Mouse (Mus musculus): Measurements from ENCODE around the gene Nfia.

Nfia gene

DNA sequence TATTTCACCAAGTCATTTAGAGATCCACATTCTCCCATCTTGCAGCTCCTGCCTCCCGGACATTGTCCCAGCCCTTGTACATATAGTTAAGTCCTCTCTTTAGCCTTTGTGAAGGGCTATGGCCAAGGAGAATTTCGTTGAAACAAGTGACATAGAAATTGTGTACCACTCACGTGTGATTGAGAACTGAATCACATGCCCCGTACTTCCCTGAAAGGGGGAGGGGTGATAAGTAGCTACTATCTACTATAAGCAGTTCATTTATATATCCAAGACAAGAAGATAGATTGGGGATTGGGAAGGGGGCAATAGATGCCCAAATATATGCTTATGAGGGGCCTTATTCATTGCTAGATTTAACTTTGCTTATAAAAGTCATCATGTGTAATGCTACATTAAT lies 5.5 kb upstream of the Nfia start:
- no peak for DNase-seq

DNA sequence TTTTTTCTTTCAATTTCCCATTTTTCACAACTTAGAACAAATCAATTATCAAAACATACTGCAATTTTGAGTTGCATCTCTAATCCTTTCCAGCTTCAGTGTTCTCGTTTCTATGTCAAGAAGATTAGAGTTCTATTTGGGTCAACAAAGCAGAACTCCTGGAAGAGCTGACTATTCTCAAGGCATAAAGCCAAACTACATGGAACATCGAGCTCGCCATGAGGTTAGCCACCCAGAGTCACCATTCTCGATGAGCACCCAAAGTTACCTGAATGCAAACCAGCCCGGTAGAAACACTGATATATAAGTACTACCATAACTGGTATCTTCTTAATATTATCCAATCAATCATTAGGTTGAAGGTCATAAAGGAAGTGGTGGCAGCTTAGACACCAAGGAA lies 5.0 kb upstream of the Nfia start:
- DNase-seq = no peak

DNA sequence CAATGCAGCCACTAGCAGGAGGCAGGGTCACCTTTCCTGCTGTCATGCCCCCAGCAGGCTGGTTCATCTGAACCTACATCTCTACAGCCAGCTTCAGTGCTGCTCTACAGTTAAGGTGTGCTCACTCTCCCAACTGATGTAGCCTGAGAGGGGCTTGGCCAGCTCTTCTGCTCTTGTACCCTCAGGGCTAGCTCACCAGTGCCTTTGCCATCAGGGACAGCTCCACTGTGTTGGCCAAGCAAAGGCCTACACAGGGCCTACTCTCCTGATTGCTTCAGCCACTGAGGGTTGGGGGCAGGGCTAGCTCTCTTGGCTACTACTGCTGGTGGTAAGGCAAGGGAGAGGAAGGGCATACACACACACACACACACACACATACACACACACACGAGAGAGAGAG lies 2.7 kb upstream of the Nfia start:
- no peak for DNase-seq

DNA sequence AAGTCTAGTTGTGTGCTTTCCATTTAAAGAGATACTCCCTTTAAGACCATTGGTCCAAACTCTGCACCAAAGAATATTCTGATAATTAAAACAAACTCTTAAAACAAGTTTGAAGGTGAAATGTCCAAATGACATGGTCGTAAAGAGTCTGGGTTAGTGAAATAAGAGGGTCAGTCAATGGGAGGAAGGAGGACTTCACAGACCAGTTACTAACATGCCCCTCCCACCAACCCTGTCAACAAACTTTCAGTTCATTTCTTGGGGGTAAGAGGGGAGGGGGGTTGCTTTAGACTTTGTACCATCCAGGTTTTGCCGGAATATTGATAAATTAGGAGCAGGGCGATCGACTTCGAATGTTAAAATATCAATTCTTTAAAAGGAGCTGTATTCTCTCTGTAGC lies 1.1 kb upstream of the Nfia start:
- DNase-seq = no peak

- DNase-seq = peak; percentile 93 to 96
Measured at GRCm38 (mm10) chr4:97772084-97772484, 450 bp upstream of the Nfia start.

DNA sequence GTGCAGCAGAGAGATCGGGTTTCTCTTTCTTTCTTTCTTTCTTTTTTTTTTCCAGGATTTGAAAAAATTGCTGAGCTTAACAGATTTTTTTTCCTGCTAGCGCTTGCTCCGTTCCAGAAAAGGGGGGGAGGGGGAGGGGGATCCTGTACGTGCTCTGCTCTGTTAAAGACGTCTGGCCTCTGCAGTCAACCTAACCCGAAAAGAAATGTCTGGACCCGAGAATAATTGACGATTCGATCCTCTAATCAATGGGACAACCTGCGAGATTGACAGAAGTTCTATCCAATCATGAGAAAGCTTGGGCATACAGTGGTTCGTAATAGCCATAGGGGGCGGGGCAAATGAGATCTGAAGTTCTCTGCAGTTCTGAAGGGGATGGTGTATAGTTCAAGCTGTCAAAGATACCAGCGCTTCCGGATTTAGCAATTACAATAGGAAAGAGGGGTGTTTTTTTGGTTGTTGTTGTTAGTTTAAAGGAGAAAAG lies 618 bp downstream of the Nfia start:
- peak; percentile 87 to 91 for DNase-seq

DNA sequence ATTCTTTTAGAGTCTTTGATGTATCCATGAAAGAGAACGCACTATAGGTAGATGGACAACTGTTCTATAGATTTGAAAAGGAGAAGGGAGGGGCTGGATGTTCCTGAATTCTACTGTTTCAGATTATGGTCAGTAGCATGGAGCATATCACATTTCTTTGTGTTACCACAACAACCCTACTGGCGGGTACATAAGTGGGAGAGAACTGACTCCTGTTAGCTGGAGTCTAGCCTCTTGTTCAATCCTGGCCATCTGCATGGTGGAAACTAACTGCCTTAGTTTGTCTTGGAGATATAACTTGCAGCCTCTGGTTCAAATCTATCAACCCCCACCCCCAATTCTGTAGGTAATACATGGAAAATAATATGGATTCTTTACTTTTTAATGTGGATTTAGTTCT lies 1.3 kb downstream of the Nfia start:
- DNase-seq = no peak

GRCm38 (mm10) chr4:97774446-97774950 lies 2.0 kb downstream of the Nfia start:
- no peak for DNase-seq

DNA sequence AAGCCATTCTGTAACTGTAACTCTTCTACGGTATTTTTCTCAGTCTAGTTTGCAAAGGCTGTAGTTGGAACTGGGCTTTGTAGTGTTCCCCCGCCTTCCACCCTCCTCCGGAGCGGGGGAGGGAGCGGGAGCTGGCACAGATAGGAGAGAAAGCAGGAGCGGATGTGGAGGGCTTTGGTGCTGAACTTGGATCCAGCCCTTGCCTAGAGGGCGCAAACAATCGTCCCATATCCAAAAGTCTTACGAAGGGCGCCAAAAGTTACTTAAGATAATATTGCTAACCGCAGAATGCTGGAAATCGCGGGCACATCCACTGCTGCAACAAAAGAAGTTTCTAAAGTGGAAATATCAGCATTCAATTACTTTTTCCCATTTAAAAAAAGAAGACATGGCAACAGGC lies 2.5 kb downstream of the Nfia start:
- DNase-seq = peak in 1 of 2 experiments; percentile 13

DNA sequence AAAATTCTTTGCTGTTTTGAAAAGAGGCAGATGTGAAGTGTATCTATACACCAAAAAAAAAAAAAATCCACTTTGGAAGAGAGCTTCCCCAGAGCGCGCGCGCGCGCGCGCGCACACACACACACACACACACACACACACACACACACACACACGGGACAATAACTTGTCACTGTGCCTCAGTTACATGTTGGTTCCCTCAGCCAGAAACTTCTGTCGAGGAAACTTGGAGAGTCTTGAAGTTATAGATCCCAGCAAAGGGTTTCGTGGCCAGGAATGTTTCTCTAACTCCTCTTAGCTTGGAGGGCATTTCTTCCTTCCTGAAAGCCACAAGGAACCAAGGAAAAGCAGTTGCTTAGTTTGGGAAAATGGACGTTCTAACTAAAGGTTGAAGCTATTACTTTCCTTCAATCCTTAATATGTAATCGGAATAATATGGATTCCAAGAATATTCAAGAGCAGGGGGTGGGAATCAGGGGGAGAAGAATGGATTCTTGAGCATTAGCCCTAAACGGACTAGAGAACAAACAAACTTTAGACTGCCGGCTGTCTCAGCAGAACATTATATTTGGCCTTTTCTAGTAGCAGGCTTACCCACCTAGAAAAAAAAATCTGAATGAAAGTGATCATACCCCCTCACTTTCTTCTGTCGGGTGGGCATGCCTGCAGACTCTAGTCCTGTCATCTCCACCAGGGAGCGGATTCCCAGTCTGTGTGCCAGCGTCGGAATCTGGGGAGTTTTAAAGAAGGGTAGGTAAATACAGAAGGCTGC lies 3.1 kb downstream of the Nfia start:
- no peak for DNase-seq

DNA sequence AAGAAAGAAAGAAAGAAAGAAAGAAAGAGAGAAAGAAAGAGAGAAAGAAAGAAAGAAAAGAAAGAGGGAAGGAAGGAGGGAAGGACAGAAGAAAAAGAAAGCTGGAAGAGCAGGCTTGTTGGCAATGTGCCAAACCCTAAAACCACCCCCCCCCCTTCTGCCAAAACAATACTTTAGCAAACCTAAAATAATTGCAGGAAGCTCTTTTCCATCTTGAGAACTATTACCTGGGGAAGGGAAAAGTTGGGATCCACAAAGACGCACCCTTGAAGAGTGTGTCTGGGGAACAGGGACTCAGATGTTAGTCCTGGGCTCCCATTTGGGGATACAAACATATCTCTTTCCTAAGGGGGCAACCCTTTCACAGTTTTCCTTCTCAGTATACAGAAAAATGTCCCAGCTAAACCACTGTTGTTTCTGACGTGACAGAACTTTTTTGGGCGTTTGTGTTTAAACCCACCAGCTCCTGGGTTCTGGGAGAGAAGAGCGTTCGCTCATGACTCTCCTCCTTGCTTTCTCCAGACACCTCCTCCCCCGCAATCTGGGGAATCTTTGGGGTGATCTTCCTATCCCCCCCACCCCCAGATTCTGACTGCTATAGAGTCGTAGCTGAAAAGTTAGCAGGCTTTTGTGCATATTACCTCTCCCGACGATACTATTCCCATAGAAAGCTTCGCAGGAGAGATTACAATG lies 4.0 kb downstream of the Nfia start:
- peak in 1 of 2 experiments; percentile 29 for DNase-seq

GRCm38 (mm10) chr4:97777081-97777705 lies 4.7 kb downstream of the Nfia start:
- peak; percentile 55 to 63 for DNase-seq

DNA sequence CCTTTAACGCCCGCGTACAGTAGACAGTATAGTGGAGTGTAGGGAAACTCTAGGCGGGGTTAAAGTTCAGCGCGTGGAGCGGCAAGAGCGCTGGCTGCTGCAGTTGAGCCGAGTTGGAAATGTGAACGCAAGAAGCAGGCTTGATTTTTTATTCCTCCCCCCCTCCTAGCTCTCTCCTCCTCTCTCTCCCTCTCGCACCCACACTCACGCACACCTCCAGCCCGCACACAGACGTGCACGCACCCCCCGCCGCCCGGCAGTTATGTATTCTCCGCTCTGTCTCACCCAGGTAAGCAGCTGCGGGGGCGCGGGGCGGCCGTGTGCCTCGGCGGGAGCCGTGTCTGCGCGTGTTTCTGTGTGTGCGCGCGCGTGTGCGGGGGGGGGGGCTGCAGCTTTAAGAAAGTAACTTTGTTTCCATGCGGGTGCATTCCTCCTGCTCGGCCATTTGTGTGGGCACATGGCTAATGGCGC lies 5.2 kb downstream of the Nfia start, which contains the start of gene E130114P18Rik:
Gene E130114P18Rik (minus strand): TSS at position 373 of the 471 bp plus-strand sequence.
- DNase-seq = peak; percentile 47

- peak; percentile 29 to 51 for DNase-seq
Measured at GRCm38 (mm10) chr4:97778211-97779002, 5.9 kb downstream of the Nfia start.

DNA sequence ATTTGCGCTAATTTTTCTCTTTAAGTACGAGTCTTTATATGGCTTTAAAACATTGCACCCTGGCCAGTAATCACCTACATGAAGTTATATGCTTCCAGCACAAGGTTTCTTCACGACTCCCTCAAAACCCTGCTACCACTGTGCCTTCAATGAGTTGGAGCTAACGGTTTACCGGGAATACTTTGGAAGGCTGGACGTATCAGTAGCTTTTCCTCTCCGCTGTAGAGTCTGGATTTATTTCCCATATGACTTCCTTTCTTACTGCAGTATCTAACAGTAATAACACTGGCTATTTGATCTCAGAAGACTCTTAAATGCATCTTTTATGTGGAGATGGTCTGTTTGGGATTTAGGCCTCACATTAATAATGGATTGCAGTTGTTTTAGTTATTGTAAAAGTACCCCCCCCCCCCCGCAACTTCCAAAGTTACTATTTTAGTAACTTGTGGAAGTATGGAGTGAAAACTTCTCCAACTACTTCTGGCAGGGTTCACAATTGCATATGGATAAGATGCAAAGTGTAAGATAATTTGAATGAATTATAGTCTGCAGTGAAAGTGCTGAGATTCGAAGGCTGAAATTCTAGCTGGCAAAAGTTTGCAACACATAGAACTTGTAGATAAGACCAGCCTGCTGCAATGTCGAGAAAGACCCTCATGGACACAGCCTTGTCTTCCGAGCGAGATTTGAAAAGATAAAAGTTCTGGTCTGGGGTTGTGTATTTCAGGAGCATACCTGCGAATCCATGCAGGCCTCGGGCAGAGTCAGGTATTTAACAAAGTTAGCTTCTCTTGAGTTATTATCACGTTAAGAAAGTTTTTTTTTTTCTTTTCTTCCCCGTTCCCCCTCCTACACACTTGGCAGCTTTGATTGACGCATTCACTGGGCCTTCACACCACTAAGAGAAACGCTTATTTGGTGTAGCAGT lies 6.7 kb downstream of the Nfia start:
- DNase-seq = no peak

DNA sequence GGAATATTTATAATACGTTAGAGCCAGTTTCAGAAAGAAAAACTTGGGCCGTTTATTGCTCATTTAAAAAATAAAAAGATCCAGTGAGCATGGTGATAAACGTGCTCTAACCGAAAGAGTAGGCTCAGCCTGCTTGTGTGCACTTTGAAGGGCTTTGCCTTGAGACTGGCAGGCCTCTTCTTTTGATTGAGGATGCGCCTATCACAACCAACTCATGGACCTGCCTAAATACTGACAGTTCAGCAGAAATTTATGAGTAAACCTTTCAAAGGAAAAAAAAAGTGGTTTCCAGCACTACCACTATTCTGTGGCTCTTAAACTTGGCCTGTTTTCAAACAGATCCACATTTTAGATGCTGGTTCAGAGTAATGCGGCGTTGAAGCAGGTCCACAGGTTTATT lies 7.5 kb downstream of the Nfia start:
- no peak for DNase-seq

- no peak for DNase-seq
Measured at GRCm38 (mm10) chr4:97780666-97781435, 8.3 kb downstream of the Nfia start.

DNA sequence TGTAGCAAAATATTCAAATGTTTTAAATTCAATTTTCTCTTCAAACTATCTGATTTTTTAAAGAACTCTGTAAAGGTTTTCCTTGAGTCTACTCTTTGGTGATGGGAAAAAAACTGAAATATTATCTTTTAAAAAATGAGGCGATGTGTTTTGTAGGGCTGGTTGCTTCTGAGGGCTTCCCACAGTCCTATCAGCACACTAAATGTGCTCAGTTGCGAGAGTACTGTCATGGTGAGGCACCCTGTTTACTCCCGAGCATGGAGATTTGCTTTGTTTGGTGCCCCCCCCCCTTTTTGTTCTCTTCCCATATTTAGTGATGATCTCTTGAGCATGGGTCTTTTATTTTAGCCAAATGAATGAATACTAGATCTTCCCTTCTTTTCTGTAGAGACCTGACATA lies 9.5 kb downstream of the Nfia start:
- no peak for DNase-seq

DNA sequence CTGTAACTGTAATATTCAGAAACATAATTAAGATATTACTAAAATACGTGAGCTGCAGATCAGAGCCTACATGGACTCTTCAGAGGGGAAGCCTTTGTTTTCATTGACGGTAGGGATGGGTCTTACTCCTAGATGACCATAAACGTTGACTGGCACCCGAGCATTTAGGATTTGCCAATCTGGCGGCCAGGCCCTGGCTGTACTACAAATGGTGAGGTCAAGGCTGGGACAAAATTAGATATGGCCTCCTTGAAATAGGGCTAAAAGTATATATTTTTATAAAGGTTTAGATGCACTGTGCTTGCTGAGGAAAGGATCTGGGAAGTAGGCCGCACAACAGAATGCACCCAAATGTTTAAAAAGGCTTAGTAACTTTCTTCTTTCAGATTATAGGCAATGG lies 10.0 kb downstream of the Nfia start:
- no peak for DNase-seq

DNA sequence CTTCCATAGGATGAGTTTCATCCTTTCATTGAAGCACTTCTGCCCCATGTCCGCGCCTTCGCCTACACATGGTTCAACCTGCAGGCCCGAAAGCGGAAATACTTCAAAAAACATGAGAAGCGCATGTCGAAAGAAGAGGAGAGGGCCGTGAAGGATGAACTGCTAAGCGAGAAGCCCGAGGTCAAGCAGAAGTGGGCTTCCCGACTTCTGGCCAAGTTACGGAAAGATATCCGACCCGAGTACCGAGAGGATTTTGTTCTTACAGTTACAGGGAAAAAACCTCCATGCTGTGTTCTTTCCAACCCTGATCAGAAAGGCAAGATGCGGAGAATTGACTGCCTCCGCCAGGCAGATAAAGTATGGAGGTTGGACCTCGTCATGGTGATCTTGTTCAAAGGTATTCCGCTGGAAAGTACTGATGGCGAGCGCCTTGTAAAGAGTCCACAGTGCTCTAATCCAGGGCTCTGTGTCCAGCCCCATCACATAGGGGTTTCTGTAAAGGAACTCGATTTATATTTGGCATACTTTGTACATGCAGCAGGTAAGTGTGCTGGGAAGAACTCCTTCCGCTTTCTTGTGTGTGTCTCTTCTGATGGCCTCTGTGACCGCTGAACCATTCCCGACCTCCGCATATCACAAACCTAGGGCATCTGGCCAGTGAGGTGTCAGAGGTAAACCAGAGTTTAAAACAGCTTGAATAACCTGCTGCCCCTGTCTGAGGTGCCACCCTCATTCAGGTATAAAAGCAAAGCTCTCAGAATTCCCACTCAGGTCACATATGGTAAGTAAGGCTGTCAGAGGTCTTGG lies 10.7 kb downstream of the Nfia start:
- no peak for DNase-seq
